Mouse (Mus musculus) heart, embryonic 16.5 days (tissue): ENCODE results near the gene Ergic1. TPM values are rescaled to one million over a fixed set of nuclear protein-coding genes. Genes with fewer than 3 reads are reported as not detected.

Experiments
- ATAC-seq: fragments of 200-750 bp; cut with Nextera tagmentation; replicated peaks from 2 replicates; pipeline ENCODE4 v1.8.0; 2017; ENCODE audit warnings: moderate number of reproducible peaks; ENCODE audit not compliant: insufficient read depth, low FRiP score; ENCODE audit errors: extremely low read depth
- H3K27ac ChIP-seq: fragments of 300-500 bp; sonication (generic); 2 replicates; pipeline ENCODE4 v1.5.1; 2014; ENCODE audit warnings: mild to moderate bottlenecking, low read length, control low read depth, moderate library complexity
- H3K27me3 ChIP-seq: fragments of 300-500 bp; sonication (generic); 2 replicates; pipeline ENCODE4 v1.6.1; 2014; ENCODE audit warnings: low read length, mixed read lengths; ENCODE audit not compliant: control insufficient read depth, insufficient read depth
- H3K36me3 ChIP-seq: fragments of 300-500 bp; sonication (generic); 2 replicates; pipeline ENCODE4 v1.6.1; 2014; ENCODE audit not compliant: control insufficient read depth, insufficient read depth
- H3K4me1 ChIP-seq: fragments of 300-500 bp; sonication (generic); 2 replicates; pipeline ENCODE4 v1.6.1; 2014; ENCODE audit warnings: low read length, mixed read lengths; ENCODE audit not compliant: control insufficient read depth, insufficient read depth
- H3K4me2 ChIP-seq: fragments of 300-500 bp; sonication (generic); 2 replicates; pipeline ENCODE4 v1.6.1; 2014; ENCODE audit warnings: low read depth, mild to moderate bottlenecking, control low read depth, low read length
- H3K4me3 ChIP-seq: fragments of 300-500 bp; sonication (generic); 2 replicates; pipeline ENCODE4 v1.5.1; 2014; ENCODE audit warnings: mild to moderate bottlenecking, control low read depth, low read length
- H3K9ac ChIP-seq: fragments of 300-500 bp; sonication (generic); 2 replicates; pipeline ENCODE4 v1.6.1; 2014; ENCODE audit warnings: low read length, control low read depth
- H3K9me3 ChIP-seq: fragments of 300-500 bp; sonication (generic); replicated peaks from 2 replicates; pipeline ENCODE4 v1.6.1; 2016; ENCODE audit warnings: low read length; ENCODE audit not compliant: control insufficient read depth
- WGBS: fragments of 180-500 bp; shearing (Covaris S2); extraction: QIAGEN DNeasy Blood & Tissue Kit; methylation state at CpG from one replicate; pipeline ENCODE4 v1.1.7; 2014; 5-methylcytosine and 5-hydroxymethylcytosine counted together
- polyA plus RNA-seq: library from polyadenylated mRNA; unstranded; fragments of >200 nt; fragmentation: Nextera tagmentation; extraction: Ambion mirVana; gene quantifications from 2 replicates; pipeline ENCODE4 v1.2.1, GENCODE M21; 2015

Gene Ergic1
- polyA plus RNA-seq, 1 experiment from 2014 or later = 84.9 TPM

DNA sequence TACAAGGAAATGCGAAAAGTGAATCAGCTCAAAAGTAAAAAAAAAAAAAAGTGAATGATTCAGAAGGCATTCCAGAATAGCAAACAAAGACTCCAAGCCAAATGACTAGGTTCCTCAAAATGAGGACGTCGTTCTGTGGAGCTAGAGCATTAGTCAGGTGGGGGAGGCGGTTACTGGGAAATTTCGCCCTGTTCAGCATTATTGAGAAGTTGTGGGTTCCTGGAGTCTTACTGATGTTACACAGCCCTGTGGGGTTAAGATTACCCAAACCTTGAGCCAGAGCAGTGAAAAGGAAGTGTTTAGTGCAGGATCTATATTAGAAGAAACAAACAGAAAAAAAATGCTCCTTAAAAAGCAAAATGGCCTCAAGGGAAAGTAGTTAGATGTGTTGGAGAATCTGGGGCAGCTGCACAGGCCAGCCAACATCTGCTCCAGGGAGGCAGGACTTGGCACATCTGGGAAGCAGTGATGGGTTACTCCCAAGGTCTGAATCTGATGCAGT lies 27.4 kb upstream of the Ergic1 start:
- no peak overlapping the region for H3K4me2 ChIP-seq
- ATAC-seq = no peak
- no peaks in the 10 kb centered on the region for H3K9me3 ChIP-seq
- H3K4me1 ChIP-seq = peaks cover 36% of the 10 kb centered on the region
- no peaks in the 10 kb centered on the region for H3K36me3 ChIP-seq
- no peaks in the 10 kb centered on the region for H3K27me3 ChIP-seq
- WGBS = 69% methylated on average over 5 of the region's 5 CpGs
- no peak overlapping the region for H3K27ac ChIP-seq
- no peak overlapping the region for H3K4me3 ChIP-seq
- no peak overlapping the region for H3K9ac ChIP-seq

- Histone ChIP-seq H3K4me2 (no peak overlapping the region), H3K9me3 (no peaks in the 10 kb centered on the region), H3K4me1 (peaks cover 29% of the 10 kb centered on the region), H3K36me3 (no peaks in the 10 kb centered on the region), H3K27me3 (no peaks in the 10 kb centered on the region), H3K4me3 (no peak overlapping the region), H3K9ac (no peak overlapping the region), H3K27ac (no peak overlapping the region)
- WGBS = 86% methylated on average over 5 of the region's 5 CpGs
- no peak for ATAC-seq
Observed at GRCm38 (mm10) chr17:26534695-26535094, 26.6 kb upstream of the Ergic1 start.

DNA sequence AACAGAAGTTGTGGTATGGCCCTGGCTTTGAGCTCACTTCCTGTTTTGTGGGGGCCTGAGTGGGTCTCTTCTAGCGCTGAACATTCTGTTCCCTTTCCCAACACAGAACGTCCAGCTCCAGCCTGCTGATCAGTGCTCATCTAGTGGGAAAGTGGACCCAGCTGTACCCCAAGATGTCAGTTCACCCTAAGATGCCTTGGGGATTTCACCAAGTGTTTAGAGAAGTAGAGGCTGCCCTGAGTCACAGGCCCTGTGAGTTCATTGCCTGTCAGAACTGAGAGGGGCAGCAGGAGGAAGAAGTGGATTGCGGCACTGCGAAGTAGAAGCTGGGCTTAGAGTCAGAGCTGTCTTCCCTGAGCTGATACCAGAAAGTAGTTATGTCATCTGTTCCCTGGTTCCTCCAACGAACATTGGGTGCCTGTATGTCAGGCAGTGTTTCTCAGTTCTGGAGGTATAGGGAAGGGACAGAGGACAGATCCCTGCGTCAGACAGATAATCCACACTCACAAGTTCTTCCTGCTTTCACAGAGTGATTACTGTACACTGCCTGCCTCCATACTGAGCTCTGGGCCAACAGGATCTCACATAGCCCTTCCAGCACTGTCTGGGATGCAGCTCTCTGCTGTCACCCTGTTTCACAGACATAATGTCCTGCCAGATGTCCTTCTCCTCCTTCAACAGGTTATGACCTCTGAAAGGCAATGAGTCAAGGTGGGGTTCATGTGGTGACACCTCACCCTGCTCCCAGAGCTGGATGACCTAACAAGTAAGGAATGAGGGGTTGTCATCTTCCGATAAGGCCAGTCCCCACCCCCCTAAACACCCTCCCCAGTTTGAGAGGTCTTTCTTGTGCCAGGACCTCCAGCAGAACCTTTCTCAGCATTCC lies 25.8 kb upstream of the Ergic1 start:
- H3K4me3 ChIP-seq = no peak overlapping the region
- H3K9ac ChIP-seq = no peak overlapping the region
- ATAC-seq = no peak
- no peaks in the 10 kb centered on the region for H3K27me3 ChIP-seq
- no peak overlapping the region for H3K4me2 ChIP-seq
- H3K4me1 ChIP-seq = peaks cover 21% of the 10 kb centered on the region
- H3K9me3 ChIP-seq = no peaks in the 10 kb centered on the region
- WGBS = 48% methylated on average over 7 of the region's 7 CpGs
- H3K27ac ChIP-seq = peak overlapping the region; percentile 39
- H3K36me3 ChIP-seq = no peaks in the 10 kb centered on the region

GRCm38 (mm10) chr17:26537722-26538471 lies 23.4 kb upstream of the Ergic1 start:
- Histone ChIP-seq H3K9ac (no peak overlapping the region), H3K9me3 (no peaks in the 10 kb centered on the region), H3K4me2 (no peak overlapping the region), H3K4me1 (peaks cover 11% of the 10 kb centered on the region), H3K4me3 (no peak overlapping the region), H3K27ac (no peak overlapping the region; the same call in 1 of the 2 replicates), H3K27me3 (no peaks in the 10 kb centered on the region), H3K36me3 (no peaks in the 10 kb centered on the region)
- WGBS = 35% methylated on average over 6 of the region's 6 CpGs
- no peak; the same call in 1 of the 2 replicates for ATAC-seq

- Histone ChIP-seq H3K27me3 (no peaks in the 10 kb centered on the region), H3K4me2 (no peak overlapping the region)
- WGBS = 85% methylated on average over 5 of the region's 5 CpGs
Observed at GRCm38 (mm10) chr17:26540083-26540482, 21.2 kb upstream of the Ergic1 start.

GRCm38 (mm10) chr17:26544319-26544963 lies 16.8 kb upstream of the Ergic1 start:
- no peaks in the 10 kb centered on the region for H3K9me3 ChIP-seq
- H3K4me2 ChIP-seq = no peak overlapping the region
- H3K4me1 ChIP-seq = peaks cover 14% of the 10 kb centered on the region
- ATAC-seq = no peak
- no peaks in the 10 kb centered on the region for H3K36me3 ChIP-seq
- H3K27me3 ChIP-seq = no peaks in the 10 kb centered on the region
- H3K27ac ChIP-seq = peak overlapping the region; percentile 44
- H3K9ac ChIP-seq = peak overlapping the region; percentile 31; the same call in 1 of the 2 replicates
- WGBS = 57% methylated on average over 8 of the region's 8 CpGs
- no peak overlapping the region for H3K4me3 ChIP-seq

More at GRCm38 (mm10) chr17:26540083-26540482, 21.2 kb upstream of the Ergic1 start:
- ATAC-seq = no peak
- H3K36me3 ChIP-seq = no peaks in the 10 kb centered on the region
- H3K4me3 ChIP-seq = no peak overlapping the region
- H3K4me1 ChIP-seq = peaks cover 15% of the 10 kb centered on the region
- no peak overlapping the region for H3K9ac ChIP-seq
- H3K9me3 ChIP-seq = no peaks in the 10 kb centered on the region
- no peak overlapping the region for H3K27ac ChIP-seq

- peak; percentile 84 for ATAC-seq
Observed at GRCm38 (mm10) chr17:26547771-26548170, 13.5 kb upstream of the Ergic1 start.

DNA sequence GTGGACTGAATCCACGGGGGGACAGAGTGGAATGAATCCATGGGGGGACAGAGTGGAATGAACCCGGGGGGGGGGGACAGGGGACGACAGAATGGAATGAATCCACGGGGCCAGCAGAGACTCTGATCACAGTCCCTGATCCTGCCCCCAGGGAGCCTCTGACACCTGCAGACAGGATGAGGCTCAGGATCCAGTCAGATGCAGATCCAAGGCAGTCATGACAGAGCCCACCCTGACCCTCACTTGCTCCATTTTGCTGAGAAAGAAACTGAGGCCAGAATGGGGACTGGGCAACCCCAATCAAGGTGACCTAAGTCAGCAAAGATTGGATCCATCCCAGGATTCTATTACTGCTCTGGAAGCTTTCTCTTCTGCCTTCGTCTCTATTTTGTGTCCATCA lies 12.7 kb upstream of the Ergic1 start:
- H3K9me3 ChIP-seq = no peaks in the 10 kb centered on the region
- H3K4me3 ChIP-seq = no peak overlapping the region
- 12% methylated on average over 5 of the region's 5 CpGs for WGBS
- no peaks in the 10 kb centered on the region for H3K36me3 ChIP-seq
- ATAC-seq = no peak
- H3K4me2 ChIP-seq = no peak overlapping the region
- no peak overlapping the region for H3K9ac ChIP-seq
- H3K27ac ChIP-seq = peak overlapping the region; percentile 56
- peaks cover 24% of the 10 kb centered on the region for H3K4me1 ChIP-seq
- H3K27me3 ChIP-seq = no peaks in the 10 kb centered on the region

More at GRCm38 (mm10) chr17:26547771-26548170, 13.5 kb upstream of the Ergic1 start:
- WGBS = 39% methylated on average over 7 of the region's 7 CpGs
- no peaks in the 10 kb centered on the region for H3K36me3 ChIP-seq
- H3K4me2 ChIP-seq = 0 out of 2 replicates have a peak overlapping the region, but pooled peaks have one; percentile 0
- H3K9ac ChIP-seq = no peak overlapping the region
- peak overlapping the region; percentile 78 for H3K27ac ChIP-seq
- no peaks in the 10 kb centered on the region for H3K9me3 ChIP-seq
- H3K27me3 ChIP-seq = no peaks in the 10 kb centered on the region
- no peak overlapping the region for H3K4me3 ChIP-seq
- peaks cover 24% of the 10 kb centered on the region for H3K4me1 ChIP-seq
